Comparison of ENCODE assay signal across 11 mouse cellular contexts in genomic region chr7:89380935-89381705, GRCm38 (mm10). TPM values are rescaled to one million over a fixed set of nuclear protein-coding genes. Genes with fewer than 3 reads are reported as not detected.
DNase-seq lines count a peak whose midpoint lies in the region; ATAC-seq and TF ChIP-seq lines count a peak whose summit lies in the region.
"Had no signal": no experiment of that assay in that cellular context is flagged by ENCODE, and none has a peak within 500 bp of the region (broad histone marks: within the 10 kb centered on the region; RNA-seq: fewer than 3 reads in every experiment).

No protein-coding gene starts in this region.

- no peaks in the 10 kb centered on the region for H3K36me3 ChIP-seq in kidney, embryonic 15.5 days
- no peaks in the 10 kb centered on the region for H3K36me3 ChIP-seq in limb, embryonic 10.5 days
- H3K36me3 ChIP-seq: forebrain, embryonic 12.5 days had no signal

- ATAC-seq in kidney, embryonic 15.5 days (replicated peaks; ENCODE audit: low FRiP score): no peak
- ATAC-seq in inflammation-experienced regulatory T-cells, adult 6 months: no peak

- H3K4me1 ChIP-seq in kidney, embryonic 15.5 days: peaks cover 11% of the 10 kb centered on the region
- peaks cover 11% of the 10 kb centered on the region for H3K4me1 ChIP-seq in limb, embryonic 10.5 days
- H3K4me1 ChIP-seq: forebrain, embryonic 12.5 days had no signal

- DNase-seq in gastrocnemius, adult 2 months: no peak
- DNase-seq in gastrocnemius, postnatal 4 days (ENCODE audit: low spot score in 2 of 2): no peak
- DNase-seq in kidney, postnatal 36 days: no peak
- DNase-seq in Muller cell, postnatal 12 days (ENCODE audit: inconsistent ontology term): peak; percentile 92
- DNase-seq in limb, embryonic 10.5 days (ENCODE audit: low spot score): no peak
- no peak for DNase-seq in right cerebral cortex, postnatal 14 days
- DNase-seq: cerebellum, adult 18-20 months; gastrocnemius, postnatal 36 days had no signal

- intact Hi-C loops in gastrocnemius, adult 2 months (cut with DNase I): no loop called here

- H3K9me3 ChIP-seq in kidney, embryonic 15.5 days (replicated peaks): no peaks in the 10 kb centered on the region
- no peaks in the 10 kb centered on the region for H3K9me3 ChIP-seq in limb, embryonic 10.5 days (replicated peaks)
- H3K9me3 ChIP-seq: forebrain, embryonic 12.5 days had no signal

- peak overlapping the region; percentile 76 for H3K27ac ChIP-seq in gastrocnemius, adult 2 months
- H3K27ac ChIP-seq in kidney, embryonic 15.5 days: peak overlapping the region; percentile 74
- H3K27ac ChIP-seq in limb, embryonic 10.5 days: peak overlapping the region; percentile 70
- H3K27ac ChIP-seq: forebrain, embryonic 12.5 days had no signal

- no peak for TF ChIP-seq CTCF in gastrocnemius, adult 2 months (IDR thresholded peaks at IDR 0.05)

- H3K4me3 ChIP-seq in gastrocnemius, adult 2 months: peak overlapping the region; percentile 2; the same call in 1 of the 2 replicates
- no peak overlapping the region for H3K4me3 ChIP-seq in kidney, embryonic 15.5 days (replicated peaks)
- H3K4me3 ChIP-seq in limb, embryonic 10.5 days: no peak overlapping the region
- H3K4me3 ChIP-seq: forebrain, embryonic 12.5 days had no signal

- WGBS in kidney, embryonic 15.5 days: 25% methylated on average over 7 of the region's 7 CpGs
- 67% methylated on average over 7 of the region's 7 CpGs for WGBS in limb, embryonic 10.5 days

- no peaks in the 10 kb centered on the region for H3K27me3 ChIP-seq in kidney, embryonic 15.5 days
- no peaks in the 10 kb centered on the region for H3K27me3 ChIP-seq in limb, embryonic 10.5 days (ENCODE audit: low read depth, poor library complexity, severe bottlenecking)
- H3K27me3 ChIP-seq: forebrain, embryonic 12.5 days had no signal

- H3K9ac ChIP-seq in kidney, embryonic 15.5 days: no peak overlapping the region
- H3K9ac ChIP-seq: forebrain, embryonic 12.5 days had no signal

- H3K4me2 ChIP-seq in kidney, embryonic 15.5 days: no peak overlapping the region
- H3K4me2 ChIP-seq: forebrain, embryonic 12.5 days had no signal

RNA-seq across cellular contexts. Expression of gene Tmem135, which starts 22.9 kb away (rescaled TPM):
- 10 to 100 TPM; 13.2 to 19.6 TPM for total RNA-seq in gastrocnemius, adult 2 months (2021)
- 10 to 100 TPM; 26.2 to 27.6 TPM for total RNA-seq in gastrocnemius, postnatal 4 days (2021)
- polyA plus RNA-seq in kidney, embryonic 15.5 days (2015; fragmentation: Nextera tagmentation; extraction: Ambion mirVana): 33.7 and 34.0 TPM in 2 replicates
- polyA plus RNA-seq in limb, embryonic 10.5 days (2016; fragmentation: Nextera tagmentation; extraction: Ambion mirVana): 14.5 and 16.1 TPM in 2 replicates
- 10 to 100 TPM; 23.2 to 30.3 (median 26.3) TPM for polyA plus RNA-seq in inflammation-experienced regulatory T-cells, adult 6 months (2017; shearing (Covaris generic))

RNA-seq across cellular contexts. Expression of gene Fzd4, which starts 23.0 kb away (rescaled TPM):
- 10 to 100 TPM; 30.6 to 32.4 TPM for total RNA-seq in gastrocnemius, adult 2 months (2021)
- 10 to 100 TPM; 43.9 to 44.1 TPM for total RNA-seq in gastrocnemius, postnatal 4 days (2021)
- polyA plus RNA-seq in kidney, embryonic 15.5 days (2015; fragmentation: Nextera tagmentation; extraction: Ambion mirVana): 27.1 and 27.5 TPM in 2 replicates
- 3.9 and 6.4 TPM in 2 replicates for polyA plus RNA-seq in limb, embryonic 10.5 days (2016; fragmentation: Nextera tagmentation; extraction: Ambion mirVana)
- polyA plus RNA-seq in inflammation-experienced regulatory T-cells, adult 6 months (2017; shearing (Covaris generic)): not detected
